Mouse (Mus musculus) splenic B cell, adult 2 months (primary cell): ENCODE results near the gene Gtf2h4.

Source experiments
- DNase-seq: peaks from one replicate; pipeline ENCODE4 v3.0.0-alpha.2; 2011; ENCODE audit warnings: low read depth, low spot score
- H3K27me3 ChIP-seq: 2 replicates; pipeline ENCODE4 v1.6.1; 2012; ENCODE audit warnings: mild to moderate bottlenecking, low read length, moderate library complexity, mixed read lengths; ENCODE audit not compliant: control insufficient read depth, poor library complexity, insufficient read depth, severe bottlenecking
- H3K36me3 ChIP-seq: 2 replicates; pipeline ENCODE4 v1.6.1; 2012; ENCODE audit warnings: mild to moderate bottlenecking, low read length, moderate library complexity, mixed read lengths; ENCODE audit not compliant: control insufficient read depth, poor library complexity, insufficient read depth, severe bottlenecking

Gene Gtf2h4

DNA sequence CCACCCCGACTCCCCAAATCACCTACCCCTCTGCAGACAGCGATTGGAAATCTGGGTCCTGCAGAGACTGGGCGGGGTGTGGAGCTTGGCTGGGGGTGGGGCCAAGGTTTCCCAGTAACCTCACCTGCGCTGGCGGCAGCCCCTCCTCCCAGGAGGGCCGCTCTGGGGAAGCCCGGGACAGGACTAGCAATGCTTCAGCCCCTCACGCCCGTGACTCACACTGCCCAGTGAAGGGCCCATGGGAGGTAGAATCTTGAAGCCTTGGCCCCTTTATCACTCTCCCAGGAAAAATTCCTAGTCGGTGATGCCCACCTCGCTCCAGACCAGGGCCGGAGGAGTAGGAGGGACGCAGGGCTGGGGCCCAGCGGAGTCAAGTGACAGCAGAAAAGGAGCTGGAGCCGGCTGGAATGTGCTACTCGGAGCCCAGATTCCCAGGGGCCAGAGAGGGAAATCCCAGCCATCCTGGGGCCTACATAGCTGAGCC, 28.5 kb upstream of the Gtf2h4 start:
- H3K36me3 ChIP-seq, result no peaks in the 10 kb centered on the region
- DNase-seq, result no peak
- H3K27me3 ChIP-seq, result no peaks in the 10 kb centered on the region; the same call in 1 of the 2 replicates

DNA sequence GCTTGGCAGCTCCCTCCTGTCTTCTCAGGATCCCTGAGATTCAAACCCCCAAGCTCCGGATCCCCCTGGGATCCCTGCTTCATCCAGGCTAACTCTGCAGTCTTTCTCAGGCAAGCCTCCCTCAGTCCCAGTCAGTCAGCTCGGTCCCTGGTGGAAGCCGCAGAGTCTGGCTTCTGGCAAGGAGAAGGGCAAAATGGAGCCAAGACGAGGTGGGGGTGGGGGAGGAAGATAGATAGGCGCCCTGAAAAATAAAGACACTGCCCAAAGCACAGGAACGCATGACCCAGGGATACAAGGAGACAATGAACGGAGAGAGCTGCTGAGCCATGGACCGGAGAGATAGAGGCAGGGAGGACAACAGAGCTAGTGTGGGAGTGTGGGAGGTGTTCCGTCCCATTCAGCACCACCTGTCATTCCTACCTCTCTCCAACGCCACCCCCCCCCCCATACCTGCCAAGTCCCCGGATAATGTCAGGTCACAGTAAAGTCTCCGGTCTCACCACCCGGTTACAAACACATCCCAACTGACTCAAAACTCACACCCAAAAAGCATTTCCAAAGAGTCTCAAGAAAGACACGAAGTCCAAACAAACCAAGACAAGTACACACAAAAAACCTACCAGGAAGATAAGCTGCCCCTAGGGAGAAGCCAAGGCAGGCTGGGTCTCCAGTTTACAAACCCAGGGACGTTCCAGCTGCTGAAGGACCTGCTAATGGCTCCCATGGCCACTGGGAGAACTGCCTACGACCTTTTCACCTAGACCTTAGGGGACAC, 27.9 kb upstream of the Gtf2h4 start:
- no peaks in the 10 kb centered on the region; the same call in 1 of the 2 replicates for H3K27me3 ChIP-seq
- H3K36me3 ChIP-seq, result no peaks in the 10 kb centered on the region
- DNase-seq, result no peak

DNA sequence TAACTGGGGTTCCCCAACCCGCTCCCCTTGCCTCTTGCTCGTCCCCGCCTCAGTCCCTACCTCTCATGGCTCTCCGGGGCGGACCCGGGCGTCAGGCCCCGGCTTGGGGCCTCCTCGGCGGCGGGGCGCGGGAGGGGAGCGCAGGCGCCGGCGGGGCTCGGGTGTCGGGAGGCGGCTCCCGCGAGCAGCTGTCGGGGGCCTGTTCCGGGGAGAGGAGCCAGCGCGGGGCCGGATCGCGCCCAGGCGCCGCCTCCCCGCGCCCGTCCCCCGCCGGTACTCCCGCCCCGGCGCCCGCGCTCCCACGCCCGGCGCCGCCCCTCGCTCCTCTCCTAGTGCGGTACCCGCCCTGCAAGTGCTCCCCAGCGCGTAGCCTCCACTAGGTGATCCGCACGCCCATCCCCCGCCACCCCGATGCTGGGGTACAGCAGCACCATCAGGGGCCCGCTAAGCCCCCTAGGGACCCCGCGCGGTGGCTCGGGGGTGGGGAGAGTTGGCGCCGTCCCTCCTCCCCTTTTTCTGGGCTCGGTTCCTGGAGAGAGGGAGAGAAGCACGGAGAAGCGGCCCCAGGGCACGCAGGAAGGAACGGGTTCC, 26.9 kb upstream of the Gtf2h4 start:
- no peak for DNase-seq
- Histone ChIP-seq H3K36me3 (no peaks in the 10 kb centered on the region), H3K27me3 (no peaks in the 10 kb centered on the region; the same call in 1 of the 2 replicates)

DNA sequence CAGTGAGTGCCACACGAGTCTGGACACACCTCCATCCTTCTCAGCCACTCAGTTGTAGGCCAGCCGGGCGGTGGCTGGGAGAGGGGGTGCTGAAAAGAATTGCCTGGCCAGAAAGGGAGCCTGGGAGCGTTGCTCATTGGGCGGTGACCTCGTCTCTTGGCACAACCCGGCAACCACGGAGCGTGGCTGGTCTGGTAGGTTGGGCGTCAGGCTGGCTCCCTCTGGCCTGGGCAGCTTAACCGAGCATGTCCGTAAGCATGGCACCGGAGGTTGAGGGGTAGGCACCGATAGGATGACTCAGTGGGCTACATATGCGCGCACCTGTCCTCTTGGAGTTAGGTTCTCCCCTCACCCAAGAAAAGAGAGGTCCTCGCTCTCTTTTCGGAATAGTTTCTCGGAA, 26.4 kb upstream of the Gtf2h4 start:
- Histone ChIP-seq H3K27me3 (no peaks in the 10 kb centered on the region; the same call in 1 of the 2 replicates), H3K36me3 (no peaks in the 10 kb centered on the region)
- no peak for DNase-seq

DNA sequence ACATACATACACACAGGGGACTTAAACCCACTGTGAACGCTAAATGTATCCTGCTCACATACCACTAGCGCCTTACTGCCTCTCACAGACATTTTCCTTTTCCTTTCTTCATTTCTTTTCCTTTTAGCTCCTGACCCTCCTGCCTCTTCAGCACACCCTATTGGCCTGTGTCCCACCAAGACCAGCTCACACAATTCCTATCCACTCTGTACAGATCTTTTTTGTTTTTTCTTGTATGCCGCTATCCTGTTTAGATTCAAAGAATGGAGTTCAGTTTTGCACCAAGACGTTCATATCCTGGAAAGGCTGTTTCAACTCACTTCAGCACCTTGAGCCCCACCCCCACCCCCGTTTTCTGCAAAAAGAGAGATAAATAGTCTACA, 25.0 kb upstream of the Gtf2h4 start:
- no peak for DNase-seq

DNA sequence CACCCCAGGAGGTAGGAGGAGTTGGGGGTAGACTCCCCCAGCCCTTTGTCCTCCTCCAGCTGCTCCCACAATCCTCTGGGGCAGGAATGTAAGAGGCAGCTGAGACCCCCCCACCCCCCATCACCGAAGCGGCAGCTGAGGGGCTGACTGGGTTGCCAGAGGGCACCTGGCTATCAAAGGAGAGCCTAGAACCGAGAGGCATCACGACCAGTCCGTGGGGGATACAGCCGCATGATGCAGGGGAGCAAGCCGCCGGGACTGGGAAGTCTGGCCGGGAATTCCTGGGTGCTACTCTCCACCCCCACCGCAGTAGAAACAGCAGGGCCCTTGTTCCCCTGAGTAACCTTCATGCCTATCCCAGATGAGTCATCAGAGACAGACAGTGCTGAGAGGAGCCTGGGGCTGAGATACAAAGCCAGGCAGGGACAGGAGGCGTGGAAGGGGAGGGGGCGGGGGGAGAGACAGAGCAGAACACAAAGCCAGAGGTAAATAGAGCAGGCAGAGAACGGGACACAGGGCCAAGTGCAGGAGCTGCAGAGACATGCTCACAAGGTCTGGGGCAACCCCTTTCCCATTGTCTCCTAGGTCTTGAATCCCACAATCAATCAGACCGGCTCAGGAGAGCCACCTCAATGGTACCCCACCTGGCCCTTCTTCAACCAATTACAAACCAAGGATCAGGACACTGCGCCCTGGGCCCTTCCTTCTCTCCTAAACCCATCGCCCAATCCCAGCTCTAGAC, 24.4 kb upstream of the Gtf2h4 start:
- no peak for DNase-seq
- Histone ChIP-seq H3K27me3 (no peaks in the 10 kb centered on the region; the same call in 1 of the 2 replicates), H3K36me3 (no peaks in the 10 kb centered on the region)

More for the DNA sequence above, 25.0 kb upstream of the Gtf2h4 start:
- no peaks in the 10 kb centered on the region for H3K36me3 ChIP-seq
- no peaks in the 10 kb centered on the region; the same call in 1 of the 2 replicates for H3K27me3 ChIP-seq

DNA sequence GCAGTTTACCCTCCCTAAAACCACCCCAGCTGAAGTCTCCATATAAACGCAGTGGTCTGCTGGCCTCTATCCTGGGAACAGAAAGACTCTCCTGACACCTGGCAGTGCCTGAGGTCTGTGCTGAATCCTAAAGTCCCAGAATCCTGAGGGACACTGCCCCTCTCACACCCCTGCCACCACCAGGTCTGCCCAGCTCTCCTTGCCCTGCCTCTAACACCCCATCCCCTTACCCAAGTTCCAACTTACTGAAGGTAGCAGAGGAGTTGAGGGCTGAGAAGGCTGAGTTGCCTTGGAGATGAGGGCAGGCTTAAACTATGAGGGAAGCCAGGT, 23.9 kb upstream of the Gtf2h4 start:
- DNase-seq, result no peak
- Histone ChIP-seq H3K36me3 (no peaks in the 10 kb centered on the region), H3K27me3 (no peaks in the 10 kb centered on the region; the same call in 1 of the 2 replicates)

DNA sequence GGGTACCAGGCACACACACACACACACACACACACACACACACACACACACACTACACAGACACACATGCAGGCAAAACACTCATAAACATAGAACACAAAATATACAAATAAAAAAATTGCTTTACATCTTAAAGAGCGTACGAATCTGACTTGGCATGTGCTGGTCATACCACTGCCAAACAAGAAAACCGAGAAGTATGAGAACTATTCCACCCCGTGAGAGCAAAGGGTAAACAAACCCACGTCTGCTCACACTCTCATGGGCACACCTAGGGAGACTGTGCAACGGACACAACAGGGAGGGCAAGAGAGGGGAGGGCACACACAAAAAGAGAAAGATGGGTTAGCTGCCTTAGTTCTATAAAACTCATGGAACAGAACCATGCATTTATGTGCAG, 23.2 kb upstream of the Gtf2h4 start:
- no peaks in the 10 kb centered on the region; the same call in 1 of the 2 replicates for H3K27me3 ChIP-seq
- H3K36me3 ChIP-seq, result no peaks in the 10 kb centered on the region
- no peak for DNase-seq

DNA sequence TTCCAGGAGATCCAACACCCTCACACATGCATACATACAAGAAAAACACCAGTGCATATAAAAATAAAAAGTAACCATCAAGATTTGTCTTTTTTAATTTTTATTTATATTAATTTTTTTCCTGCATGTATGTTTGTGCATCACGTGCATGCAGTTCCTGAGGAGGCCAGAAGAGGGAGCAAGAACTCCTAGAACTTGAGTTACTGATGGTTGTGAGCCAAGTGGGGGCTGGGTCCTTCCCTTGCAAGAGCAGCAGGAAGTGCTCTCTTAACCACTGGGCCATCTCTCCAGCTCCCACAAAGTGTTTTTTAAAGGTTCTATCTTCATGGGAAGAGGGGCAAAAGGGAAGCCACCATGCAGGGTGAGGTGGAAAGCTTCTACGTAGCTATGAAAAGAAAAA, 21.8 kb upstream of the Gtf2h4 start:
- H3K27me3 ChIP-seq, result no peaks in the 10 kb centered on the region; the same call in 1 of the 2 replicates
- DNase-seq, result peak; percentile 24
- H3K36me3 ChIP-seq, result no peaks in the 10 kb centered on the region

DNA sequence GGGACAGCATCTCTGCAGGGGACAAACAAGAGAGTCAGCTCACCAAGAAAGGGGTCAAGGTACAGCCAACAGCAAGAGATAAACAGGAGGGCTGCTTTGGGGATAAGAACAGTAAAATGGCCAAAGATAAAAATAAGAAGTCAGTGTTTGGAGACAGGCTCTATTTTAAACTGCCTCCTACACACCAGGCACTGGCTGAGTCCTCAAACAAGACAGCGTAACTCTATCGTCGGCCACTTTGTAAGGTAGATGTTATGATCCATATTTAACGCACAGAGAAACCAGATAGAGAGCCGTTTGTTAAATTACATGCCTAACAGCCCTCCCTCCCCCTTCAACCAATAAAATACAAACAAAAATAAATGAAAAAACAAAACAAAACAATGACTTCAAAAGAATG, 20.4 kb upstream of the Gtf2h4 start:
- Histone ChIP-seq H3K36me3 (no peaks in the 10 kb centered on the region), H3K27me3 (no peaks in the 10 kb centered on the region; the same call in 1 of the 2 replicates)
- no peak for DNase-seq

DNA sequence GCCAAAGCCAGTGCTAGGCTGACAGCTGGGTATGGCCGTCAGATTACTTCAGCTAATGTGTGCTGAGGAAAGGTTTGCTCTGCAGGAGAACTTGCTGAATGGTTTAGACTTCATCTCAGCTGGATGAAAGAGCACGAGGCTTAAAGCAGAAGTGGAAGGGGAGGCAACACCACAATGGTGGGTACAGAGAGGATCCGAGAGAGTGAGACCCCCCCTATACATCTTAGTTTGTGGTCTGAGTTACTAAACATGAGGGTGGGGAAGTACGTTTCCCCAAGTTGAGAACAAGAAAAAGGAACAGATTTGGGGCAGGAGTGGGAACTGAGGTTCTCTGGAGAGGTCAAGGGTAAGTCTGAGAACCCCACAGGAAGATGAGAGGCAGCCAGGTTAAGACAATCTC, 18.8 kb upstream of the Gtf2h4 start:
- DNase-seq, result no peak
- H3K27me3 ChIP-seq, result no peaks in the 10 kb centered on the region
- H3K36me3 ChIP-seq, result no peaks in the 10 kb centered on the region

DNA sequence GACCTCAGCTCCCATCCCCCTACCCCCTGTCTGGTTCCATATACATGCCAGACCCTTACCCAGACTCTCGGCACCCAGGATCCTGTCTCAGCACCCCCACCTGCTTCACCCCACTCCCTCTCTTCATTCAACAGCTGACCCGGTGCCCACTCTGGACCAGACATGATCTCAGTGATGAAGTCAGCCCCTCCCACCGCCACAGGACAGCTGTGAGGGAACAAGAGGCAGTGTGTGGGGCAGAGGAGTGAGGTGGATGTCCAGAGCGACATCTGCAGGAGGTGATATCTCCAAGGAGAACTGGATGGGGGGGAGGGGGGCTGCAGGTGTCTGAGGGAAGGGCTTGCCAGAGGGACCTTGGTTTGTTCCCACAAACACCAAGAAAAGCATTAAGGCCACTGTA, 18.3 kb upstream of the Gtf2h4 start:
- no peak for DNase-seq
- Histone ChIP-seq H3K27me3 (no peaks in the 10 kb centered on the region), H3K36me3 (no peaks in the 10 kb centered on the region)

DNA sequence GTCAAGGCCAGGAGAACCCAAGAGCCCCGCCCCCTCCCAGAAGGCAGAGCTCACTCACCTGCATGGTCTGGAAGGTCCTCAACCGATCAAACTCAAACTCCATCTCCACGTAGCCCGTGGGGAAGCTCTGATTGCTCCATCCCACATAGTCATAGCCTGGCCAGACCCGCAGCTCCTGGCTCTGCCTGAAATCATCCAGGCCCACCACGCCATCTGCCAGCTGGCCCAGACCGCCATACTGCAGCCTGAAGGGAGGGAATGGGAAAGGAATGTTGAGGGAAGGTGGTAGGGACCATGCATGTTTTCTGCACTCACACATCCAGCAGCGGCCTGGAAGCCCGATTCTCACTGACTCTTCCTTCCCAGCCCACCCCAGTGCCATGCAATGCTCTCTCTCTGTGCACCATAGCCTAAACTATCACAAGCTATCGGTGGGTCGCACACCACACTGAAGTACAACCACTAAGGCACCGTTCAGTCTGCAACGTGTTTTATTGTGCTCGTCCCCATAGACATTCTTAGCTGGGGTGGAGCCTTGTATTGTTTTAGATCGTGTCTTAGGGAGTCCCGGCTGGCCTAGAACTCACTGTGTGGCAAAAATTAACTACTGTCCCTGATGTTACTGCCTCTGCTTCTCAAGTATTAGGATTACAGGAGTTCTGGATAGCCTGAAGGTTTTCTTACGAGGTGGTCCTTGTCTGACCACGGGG, 16.6 kb upstream of the Gtf2h4 start:
- Histone ChIP-seq H3K36me3 (no peaks in the 10 kb centered on the region), H3K27me3 (no peaks in the 10 kb centered on the region)
- DNase-seq, result no peak

DNA sequence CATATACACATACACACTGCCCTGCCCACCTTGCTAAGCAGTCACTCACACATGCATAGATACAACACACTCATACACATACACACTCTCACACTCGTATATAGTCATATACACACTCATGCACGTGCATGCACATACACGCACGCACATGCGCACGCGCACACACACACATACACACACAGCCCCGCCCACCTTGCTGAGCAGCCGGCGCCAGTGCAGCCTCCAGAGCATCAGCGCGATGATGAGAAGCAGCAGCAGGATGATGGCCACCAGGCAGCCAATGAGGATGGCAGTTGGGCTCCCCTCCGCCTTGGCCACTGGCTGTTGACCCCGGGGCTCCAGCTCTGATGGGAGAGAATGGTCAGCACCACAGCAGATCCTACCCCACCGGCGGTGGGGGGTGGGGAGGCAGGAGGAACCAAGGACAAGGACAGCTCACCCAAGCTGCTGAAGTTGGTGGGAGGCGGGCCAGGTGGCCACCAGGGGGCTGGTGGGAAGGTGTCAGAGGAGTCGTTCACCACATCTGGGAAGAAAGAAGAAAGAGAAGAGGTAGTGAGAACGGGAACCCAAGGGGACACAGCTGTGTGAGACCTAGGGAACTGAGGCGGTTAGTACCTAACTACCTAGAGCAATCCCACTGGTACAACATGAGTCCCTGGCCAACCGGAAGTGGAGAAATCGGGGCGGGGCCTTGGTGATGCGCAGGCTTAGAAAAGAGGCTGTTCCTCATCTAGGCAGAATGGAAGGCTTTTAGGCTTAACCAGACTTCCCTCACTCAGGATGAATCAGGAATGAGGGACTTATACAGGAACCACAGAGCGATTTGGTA, 15.0 kb upstream of the Gtf2h4 start:
- DNase-seq, result no peak
- no peaks in the 10 kb centered on the region for H3K36me3 ChIP-seq
- H3K27me3 ChIP-seq, result no peaks in the 10 kb centered on the region
